Mouse (Mus musculus) cerebellum, adult 11-12 months (tissue): Measurements from ENCODE around the gene Itsn1.

Experiments used
- DNase-seq: peaks from one replicate; pipeline ENCODE4 v3.0.0; 2022

The Itsn1 gene

DNA sequence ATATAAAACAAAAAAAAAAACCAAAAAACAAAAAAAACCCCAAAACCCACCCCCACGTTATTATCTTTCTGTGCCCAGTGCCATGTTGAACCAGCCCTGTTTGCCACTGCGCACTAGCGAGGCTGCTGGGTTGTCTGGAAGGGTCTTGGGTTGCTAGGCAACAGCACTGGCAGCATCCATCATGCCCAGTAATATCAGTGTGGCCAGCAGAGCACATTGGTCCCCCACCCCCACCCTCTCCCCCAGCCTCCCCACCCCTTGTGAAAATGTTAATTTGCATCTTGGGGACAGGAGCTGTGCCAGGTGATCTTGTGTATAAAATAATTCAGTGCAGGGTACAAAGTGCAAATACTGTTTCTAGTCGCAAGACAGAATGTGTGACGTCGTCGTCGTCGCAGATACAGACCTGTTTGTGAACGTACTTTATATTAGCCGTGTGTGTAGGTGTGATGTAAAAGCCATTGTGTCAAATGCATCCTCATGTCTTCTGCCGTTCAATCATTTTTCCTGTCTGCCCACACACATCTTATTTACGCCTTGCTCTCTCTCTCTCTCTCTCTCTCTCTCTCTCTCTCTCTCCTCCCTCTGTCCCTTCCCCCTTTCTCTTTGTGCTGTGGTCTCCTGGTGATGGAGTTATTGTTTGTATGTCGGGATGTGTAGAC lies 233.9 kb downstream of the Itsn1 start:
- no peak for DNase-seq

DNA sequence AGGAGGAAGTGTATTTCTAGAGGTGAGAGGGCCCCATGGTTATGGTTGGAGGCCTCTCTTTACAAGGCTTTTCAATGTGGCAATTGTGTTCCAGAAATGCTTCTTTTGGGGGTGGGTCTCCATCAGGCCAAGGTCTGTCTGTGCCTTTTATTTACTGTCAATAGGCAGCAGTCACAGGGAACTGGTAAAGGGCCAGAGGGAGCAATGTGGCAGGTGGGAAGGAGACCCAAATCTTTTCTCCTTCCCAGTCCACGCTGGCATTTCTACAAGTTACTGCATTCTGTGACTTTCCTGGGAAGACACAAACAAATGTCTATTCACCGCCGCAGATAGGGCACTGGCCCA lies 234.4 kb downstream of the Itsn1 start:
- DNase-seq, result no peak

DNA sequence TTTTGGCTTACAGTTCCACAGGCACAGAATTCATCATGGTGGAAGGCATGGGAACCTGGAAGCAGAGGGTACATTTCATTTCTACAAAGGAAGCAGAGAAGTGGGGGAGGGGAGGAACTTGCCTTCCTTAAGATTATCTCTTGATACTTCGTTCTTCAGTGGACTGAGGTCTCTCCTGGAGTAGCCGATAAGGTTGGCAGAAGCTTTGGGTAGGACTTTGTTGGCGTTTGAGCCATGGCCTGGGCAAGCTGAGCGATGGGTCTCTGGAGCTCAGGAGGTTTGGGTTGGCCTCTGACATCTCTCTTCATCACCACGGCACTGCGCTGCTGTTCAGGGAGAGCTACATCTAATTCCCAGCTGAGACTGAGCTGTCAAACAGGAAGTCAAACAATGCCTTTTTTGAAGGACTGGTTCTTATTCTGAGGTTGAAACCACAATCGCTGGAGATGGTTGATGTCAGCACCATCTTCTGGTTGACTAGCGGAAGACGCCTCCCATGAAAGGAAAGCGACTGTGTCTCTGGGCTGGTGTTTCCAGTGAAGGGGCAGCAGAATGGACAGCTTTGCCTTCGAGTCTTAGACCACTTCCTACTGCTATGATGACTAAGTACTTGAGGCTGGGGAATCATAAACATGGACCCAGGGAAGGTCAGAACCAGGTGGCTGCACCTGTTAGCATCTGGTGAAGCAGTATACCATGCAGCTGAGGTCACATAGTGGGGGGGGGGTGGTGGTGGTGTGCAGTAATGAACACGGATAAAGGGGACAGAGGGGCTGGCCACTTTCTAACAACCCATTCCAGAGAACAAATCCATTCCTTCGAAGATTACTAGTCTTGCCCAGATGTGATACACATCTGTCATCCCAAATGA lies 235.5 kb downstream of the Itsn1 start:
- no peak for DNase-seq

DNA sequence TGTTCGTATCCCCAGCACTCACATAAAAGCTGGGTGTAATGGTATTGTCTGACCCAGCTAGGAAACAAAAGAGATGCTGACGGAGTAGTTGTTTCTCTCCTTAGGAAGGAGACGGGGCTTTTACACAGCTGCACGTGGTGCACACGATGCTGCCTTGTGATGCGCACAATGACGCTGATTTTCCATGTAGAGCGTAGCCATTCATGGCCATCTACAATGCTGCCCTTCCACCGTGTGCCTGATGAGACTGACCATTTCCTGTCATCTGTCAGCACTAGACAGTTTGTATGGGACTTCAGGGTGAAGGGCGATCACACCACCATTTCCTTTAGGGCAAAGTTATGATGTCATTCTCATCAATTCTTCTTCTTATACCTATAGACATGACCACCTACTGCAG lies 239.6 kb downstream of the Itsn1 start:
- no peak for DNase-seq

GRCm38 (mm10) chr16:91969516-91970031 lies 240.5 kb downstream of the Itsn1 start:
- no peak for DNase-seq
